Mouse (Mus musculus) midbrain, embryonic 16.5 days (tissue): ENCODE measurements around the gene Rpf1. TPM values are rescaled to one million over a fixed set of nuclear protein-coding genes. Genes with fewer than 3 reads are reported as not detected.

Experiments
- ATAC-seq: fragments of 200-750 bp; cut with Nextera tagmentation; 2 replicates; pipeline ENCODE4 v1.8.0; 2017; ENCODE audit warnings: moderate TSS enrichment
- H3K27ac ChIP-seq: fragments of 300-500 bp; sonication (generic); 2 replicates; pipeline ENCODE4 v1.5.1; 2014; ENCODE audit warnings: mild to moderate bottlenecking, low read length, mixed read lengths
- H3K27me3 ChIP-seq: fragments of 300-500 bp; sonication (generic); 2 replicates; pipeline ENCODE4 v1.6.1; 2014; ENCODE audit warnings: low read depth, low read length, mixed read lengths; ENCODE audit not compliant: control insufficient read depth, insufficient read depth
- H3K36me3 ChIP-seq: fragments of 300-500 bp; sonication (generic); 2 replicates; pipeline ENCODE4 v1.6.1; 2014; ENCODE audit warnings: mild to moderate bottlenecking, low read length, moderate library complexity, mixed read lengths; ENCODE audit not compliant: control insufficient read depth, insufficient read depth
- H3K4me1 ChIP-seq: fragments of 300-500 bp; sonication (generic); 2 replicates; pipeline ENCODE4 v1.6.1; 2014; ENCODE audit warnings: mild to moderate bottlenecking, low read length, mixed read lengths; ENCODE audit not compliant: control insufficient read depth, insufficient read depth
- H3K4me2 ChIP-seq: fragments of 300-500 bp; sonication (generic); 2 replicates; pipeline ENCODE4 v1.6.1; 2014; ENCODE audit warnings: mild to moderate bottlenecking, low read length, mixed read lengths
- H3K4me3 ChIP-seq: fragments of 300-500 bp; sonication (generic); 2 replicates; pipeline ENCODE4 v1.5.1; 2014; ENCODE audit warnings: low read depth, mild to moderate bottlenecking, low read length, moderate library complexity, mixed read lengths
- H3K9ac ChIP-seq: fragments of 300-500 bp; sonication (generic); 2 replicates; pipeline ENCODE4 v1.6.1; 2014; ENCODE audit warnings: low read depth, low read length, mixed read lengths
- H3K9me3 ChIP-seq: fragments of 300-500 bp; sonication (generic); replicated peaks from 2 replicates; pipeline ENCODE4 v1.6.1; 2014; ENCODE audit warnings: mild to moderate bottlenecking, low read length, mixed read lengths; ENCODE audit not compliant: control insufficient read depth, poor library complexity, severe bottlenecking
- WGBS: fragments of 180-500 bp; shearing (Covaris S2); extraction: QIAGEN DNeasy Blood & Tissue Kit; methylation state at CpG from one replicate; pipeline ENCODE4 v1.1.7; 2014; 5-methylcytosine and 5-hydroxymethylcytosine counted together
- polyA plus RNA-seq: library from polyadenylated mRNA; unstranded; fragments of >200 nt; fragmentation: Nextera tagmentation; extraction: Ambion mirVana; gene quantifications from 2 replicates; pipeline ENCODE4 v1.2.1, GENCODE M21; 2015

Rpf1 gene
- polyA plus RNA-seq, 1 experiment from 2014 or later = 37.4 TPM

DNA sequence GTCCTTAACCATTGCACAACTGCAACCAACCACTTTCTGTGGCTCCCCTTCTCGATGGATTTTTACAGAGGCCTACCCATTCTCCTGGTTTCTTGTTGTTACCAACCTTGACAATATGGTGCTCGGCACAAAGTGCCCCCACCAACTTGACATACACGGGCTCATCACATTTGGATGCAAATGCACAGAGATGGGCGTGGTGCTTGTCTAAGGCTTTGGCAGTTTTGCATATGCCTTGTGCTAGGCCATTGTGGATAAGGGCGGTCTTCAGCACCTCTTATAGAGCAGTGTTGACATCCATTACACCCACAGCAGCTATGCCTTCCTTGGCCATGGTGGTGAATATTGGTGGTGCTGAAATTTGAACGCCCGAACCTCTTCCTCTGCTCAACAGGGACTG lies 41.7 kb upstream of the Rpf1 start:
- Histone ChIP-seq H3K27ac (no peak overlapping the region), H3K27me3 (no peaks in the 10 kb centered on the region), H3K9me3 (no peaks in the 10 kb centered on the region), H3K36me3 (no peaks in the 10 kb centered on the region), H3K4me3 (no peak overlapping the region), H3K4me1 (peaks cover 6% of the 10 kb centered on the region), H3K9ac (no peak overlapping the region), H3K4me2 (no peak overlapping the region)
- ATAC-seq = no peak
- WGBS = 93% methylated on average over 7 of the region's 7 CpGs

- WGBS = 82% methylated on average over 6 of the region's 6 CpGs
- Histone ChIP-seq H3K4me3 (no peak overlapping the region), H3K27ac (no peak overlapping the region), H3K9me3 (no peaks in the 10 kb centered on the region), H3K4me2 (no peak overlapping the region), H3K36me3 (no peaks in the 10 kb centered on the region), H3K9ac (no peak overlapping the region), H3K4me1 (no peaks in the 10 kb centered on the region), H3K27me3 (no peaks in the 10 kb centered on the region)
- no peak for ATAC-seq
These were observed 36.3 kb upstream of the Rpf1 start for GRCm38 (mm10) chr3:146557507-146557906.

DNA sequence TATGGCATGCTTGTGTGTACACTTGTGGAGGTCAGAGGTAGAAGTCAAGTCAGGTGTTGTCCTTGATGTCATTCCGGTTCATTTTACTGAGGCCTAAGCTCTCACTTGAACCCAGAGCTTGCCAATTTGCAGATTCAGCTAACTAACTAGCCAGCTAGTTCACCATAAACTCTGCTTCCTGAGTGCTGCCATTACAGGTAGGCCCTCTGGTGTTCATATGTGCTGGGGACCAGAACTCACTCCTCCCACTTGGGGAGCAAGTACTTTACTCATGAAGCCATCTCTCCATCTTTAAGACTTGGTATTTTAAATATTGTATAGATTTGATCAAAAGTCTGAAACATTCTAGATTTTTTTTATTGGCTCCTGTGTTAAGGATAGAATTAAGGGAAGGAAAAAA lies 35.3 kb upstream of the Rpf1 start:
- Histone ChIP-seq H3K27me3 (no peaks in the 10 kb centered on the region), H3K9me3 (no peaks in the 10 kb centered on the region), H3K27ac (no peak overlapping the region), H3K4me1 (no peaks in the 10 kb centered on the region), H3K4me3 (no peak overlapping the region), H3K36me3 (no peaks in the 10 kb centered on the region), H3K4me2 (no peak overlapping the region), H3K9ac (no peak overlapping the region)
- no peak for ATAC-seq
- WGBS = 74% methylated on average over 1 of the region's 1 CpGs

GRCm38 (mm10) chr3:146554816-146555215 lies 33.6 kb upstream of the Rpf1 start:
- H3K9ac ChIP-seq = no peak overlapping the region
- H3K4me2 ChIP-seq = no peak overlapping the region
- ATAC-seq = no peak
- WGBS = 80% methylated on average over 7 of the region's 7 CpGs
- H3K4me1 ChIP-seq = no peaks in the 10 kb centered on the region
- no peaks in the 10 kb centered on the region for H3K36me3 ChIP-seq
- H3K4me3 ChIP-seq = no peak overlapping the region
- no peaks in the 10 kb centered on the region for H3K27me3 ChIP-seq
- no peak overlapping the region for H3K27ac ChIP-seq
- H3K9me3 ChIP-seq = no peaks in the 10 kb centered on the region

DNA sequence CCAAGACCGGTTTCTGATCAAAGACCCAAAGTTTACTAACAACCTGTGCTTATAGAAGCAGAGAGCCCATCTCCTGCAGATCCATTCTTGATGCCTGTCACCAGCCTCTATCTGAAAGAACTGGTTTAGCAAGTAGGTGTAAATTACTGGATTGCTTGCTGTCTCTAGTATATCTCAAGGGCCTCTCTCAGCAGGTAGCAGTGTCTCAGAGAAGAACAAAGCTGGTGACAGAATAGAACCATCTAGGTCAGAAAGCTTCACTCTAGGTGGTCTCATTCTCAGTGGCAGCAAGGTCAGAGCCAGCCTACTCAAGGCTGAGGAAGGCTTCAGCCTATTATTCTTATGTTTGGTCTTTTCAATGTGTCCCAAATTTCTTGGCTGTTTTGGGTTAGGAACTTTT lies 22.4 kb upstream of the Rpf1 start:
- Histone ChIP-seq H3K4me1 (no peaks in the 10 kb centered on the region), H3K4me2 (no peak overlapping the region), H3K36me3 (no peaks in the 10 kb centered on the region), H3K27ac (no peak overlapping the region), H3K9ac (no peak overlapping the region), H3K27me3 (no peaks in the 10 kb centered on the region), H3K9me3 (no peaks in the 10 kb centered on the region), H3K4me3 (no peak overlapping the region)
- 35% methylated on average over 1 of the region's 1 CpGs for WGBS
- ATAC-seq = no peak

DNA sequence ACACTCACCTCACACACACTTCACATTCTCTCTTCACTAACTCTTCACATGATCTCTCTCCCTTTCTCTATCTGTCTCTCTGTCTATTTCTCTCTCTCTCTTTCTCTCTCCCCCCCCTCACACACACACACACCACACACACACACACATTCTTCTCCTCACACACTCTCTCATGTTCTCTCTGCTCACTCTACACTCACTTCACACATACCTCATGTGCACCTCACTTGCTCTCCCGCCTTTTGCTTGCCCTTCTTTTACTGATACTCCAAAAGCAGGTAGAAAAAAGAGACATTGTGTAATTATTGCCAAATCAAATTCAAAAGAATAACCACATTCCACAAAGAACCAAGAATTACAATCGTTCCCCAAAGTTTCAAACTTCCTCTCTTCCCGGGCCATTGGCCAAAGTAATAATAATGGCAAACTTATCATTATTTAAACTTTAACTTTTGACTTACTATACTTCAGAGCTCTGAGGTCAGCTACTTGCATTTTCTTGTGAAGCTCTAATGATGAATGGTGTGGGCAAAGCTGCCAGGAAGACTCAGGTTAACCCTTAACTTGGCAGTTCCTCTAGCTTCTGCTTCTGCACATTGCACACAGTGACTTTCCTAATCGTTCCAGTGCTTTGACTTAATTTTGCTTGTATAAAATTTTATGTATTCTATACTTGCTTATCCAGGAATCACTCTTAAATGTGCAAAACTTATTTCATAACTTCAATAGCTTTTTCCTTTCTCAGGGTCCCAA lies 19.5 kb upstream of the Rpf1 start:
- Histone ChIP-seq H3K4me2 (no peak overlapping the region), H3K9ac (no peak overlapping the region), H3K27ac (no peak overlapping the region), H3K27me3 (no peaks in the 10 kb centered on the region), H3K36me3 (no peaks in the 10 kb centered on the region), H3K9me3 (no peaks in the 10 kb centered on the region), H3K4me3 (no peak overlapping the region), H3K4me1 (no peaks in the 10 kb centered on the region)
- 93% methylated on average over 4 of the region's 4 CpGs for WGBS
- ATAC-seq = no peak

GRCm38 (mm10) chr3:146534986-146535385 lies 13.8 kb upstream of the Rpf1 start:
- H3K4me2 ChIP-seq = no peak overlapping the region
- H3K27me3 ChIP-seq = no peaks in the 10 kb centered on the region
- H3K27ac ChIP-seq = no peak overlapping the region
- H3K4me3 ChIP-seq = no peak overlapping the region
- ATAC-seq = no peak
- no peaks in the 10 kb centered on the region for H3K4me1 ChIP-seq
- H3K9ac ChIP-seq = no peak overlapping the region
- no peaks in the 10 kb centered on the region for H3K9me3 ChIP-seq
- no peaks in the 10 kb centered on the region for H3K36me3 ChIP-seq
- WGBS = 54% methylated on average over 6 of the region's 6 CpGs

DNA sequence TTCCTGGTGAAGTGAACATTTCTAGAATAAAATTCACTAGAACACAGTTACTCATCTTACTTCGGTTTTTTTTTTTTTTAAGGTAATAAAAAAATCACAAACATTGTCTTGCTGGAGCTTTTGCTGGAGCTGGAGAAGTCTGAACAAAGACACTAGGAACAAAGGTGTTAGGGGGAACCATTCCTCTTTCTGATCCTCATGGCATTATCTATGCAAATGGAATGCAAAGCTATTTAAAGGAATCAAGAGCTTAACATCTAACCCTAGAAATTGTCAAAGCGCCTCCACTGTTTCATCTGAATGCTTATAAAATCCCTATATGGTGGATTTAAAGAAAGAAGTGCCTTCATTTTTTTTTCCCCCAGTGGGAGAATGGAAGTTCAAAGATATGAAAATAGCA lies 7.1 kb upstream of the Rpf1 start:
- 16% methylated on average over 2 of the region's 2 CpGs for WGBS
- no peak for ATAC-seq

DNA sequence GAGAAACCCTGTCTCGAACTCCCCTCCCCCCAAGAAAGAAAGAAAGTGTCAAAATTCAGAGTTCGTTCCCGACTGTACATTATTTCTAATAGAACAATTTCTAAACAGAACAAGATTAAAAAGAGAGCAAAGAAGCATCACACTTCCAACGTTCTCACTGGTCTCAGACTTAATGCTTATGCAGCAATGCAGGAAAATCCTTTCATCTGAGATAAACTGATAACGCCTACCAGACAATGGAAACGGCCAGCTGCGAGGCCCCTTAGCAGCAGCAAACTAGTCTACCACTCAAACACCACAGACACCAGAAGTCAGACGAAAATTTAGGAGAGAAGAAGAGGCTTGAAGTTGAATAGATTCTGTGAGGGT lies 407 bp upstream of the Rpf1 start:
- WGBS = 18% methylated on average over 8 of the region's 8 CpGs
- H3K36me3 ChIP-seq = peaks cover 10% of the 10 kb centered on the region
- peaks cover 5% of the 10 kb centered on the region for H3K4me1 ChIP-seq
- H3K4me2 ChIP-seq = peak overlapping the region; percentile 56
- H3K27me3 ChIP-seq = no peaks in the 10 kb centered on the region
- no peaks in the 10 kb centered on the region for H3K9me3 ChIP-seq
- peak overlapping the region; percentile 98 for H3K27ac ChIP-seq
- peak overlapping the region; percentile 85; the same call in 1 of the 2 replicates for H3K9ac ChIP-seq
- ATAC-seq = no peak
- peak overlapping the region; percentile 85 for H3K4me3 ChIP-seq

More for the DNA sequence above, 7.1 kb upstream of the Rpf1 start:
- no peaks in the 10 kb centered on the region for H3K4me1 ChIP-seq
- H3K27me3 ChIP-seq = no peaks in the 10 kb centered on the region
- H3K4me3 ChIP-seq = no peak overlapping the region
- no peaks in the 10 kb centered on the region for H3K36me3 ChIP-seq
- no peak overlapping the region for H3K4me2 ChIP-seq
- H3K9me3 ChIP-seq = no peaks in the 10 kb centered on the region
- no peak overlapping the region for H3K27ac ChIP-seq
- no peak overlapping the region for H3K9ac ChIP-seq
